Mouse (Mus musculus) megakaryocyte, embryonic 14.5 days (primary cell): ENCODE results near the gene Zfp365.

Experiments
- FLI1 ChIP-seq: IDR thresholded peaks from 2 replicates; pipeline ENCODE4 v1.6.1; 2012; ENCODE audit warnings: low read length, inconsistent platforms, mixed read lengths
- GATA1 ChIP-seq: IDR thresholded peaks from 3 replicates; pipeline ENCODE4 v1.6.1; 2012; ENCODE audit warnings: mixed read lengths, low read length, inconsistent platforms, borderline replicate concordance

- TF ChIP-seq FLI1, result no peak
- no peak for TF ChIP-seq GATA1
Measured at GRCm38 (mm10) chr10:67887971-67888370, 24.5 kb downstream of the Zfp365 start.
